Mouse (Mus musculus): ENCODE results near the gene Clstn3. TPM values are rescaled to one million over a fixed set of nuclear protein-coding genes. Genes with fewer than 3 reads are reported as not detected.
"Not testable (repeated sequence)": the region's sequence is repeated elsewhere in the genome, so short reads cannot be mapped to it uniquely, and the experiment has no call there.

Clstn3 gene
- polyA plus RNA-seq, 1 experiment from 2014 or later, result 6.4 TPM

DNA sequence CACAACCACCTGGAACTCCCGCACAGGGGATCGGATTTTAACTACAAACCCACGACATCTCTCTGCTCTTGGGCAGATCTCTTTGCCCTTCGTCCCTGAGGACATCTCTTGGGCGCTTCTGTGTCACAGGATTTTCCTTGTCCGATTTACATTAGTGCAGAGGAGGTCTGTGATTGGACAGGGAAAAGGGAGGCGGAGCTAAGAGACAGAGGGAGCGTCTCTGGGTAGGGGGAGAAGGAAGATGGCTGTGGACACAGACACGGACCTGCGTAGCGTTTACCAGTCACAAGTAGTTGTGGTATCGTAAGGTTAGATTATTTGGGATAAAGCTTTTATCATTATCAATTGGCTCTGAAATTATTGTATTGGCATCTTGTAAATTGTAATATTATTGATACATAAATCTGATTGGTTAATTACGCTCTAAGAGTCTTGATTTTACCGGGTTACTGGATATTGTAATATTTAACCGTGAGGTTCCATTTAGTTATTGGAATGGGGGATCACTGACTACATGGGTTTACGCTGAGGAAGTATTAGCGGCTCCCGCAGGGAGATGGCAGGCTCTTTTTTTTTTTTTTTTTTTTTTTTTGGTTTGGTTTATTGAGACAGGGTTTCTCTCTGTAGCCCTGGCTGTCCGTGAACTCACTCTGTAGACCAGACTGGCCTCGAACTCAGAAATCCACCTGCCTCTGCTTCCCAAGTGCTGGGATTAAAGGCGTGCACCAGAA is 21.0 kb upstream of the Clstn3 start:
- Histone ChIP-seq H3K4me3 (ENCODE audit: low read depth, low read length) (no peak overlapping the region), H3K4me2 (ENCODE audit: low read depth, low read length) (no peak overlapping the region), H3K36me3 (replicated peaks; ENCODE audit: control insufficient read depth, insufficient read depth, low read depth, low read length) (no peaks in the 10 kb centered on the region), H3K9me3 (replicated peaks; ENCODE audit: control insufficient read depth, low read length) (no peaks in the 10 kb centered on the region), H3K9ac (replicated peaks; ENCODE audit: low read length) (no peak overlapping the region), H3K4me1 (ENCODE audit: control insufficient read depth, insufficient read depth, low read length) (no peaks in the 10 kb centered on the region), H3K27ac (replicated peaks; ENCODE audit: low read depth, low read length) (no peak overlapping the region), H3K27me3 (ENCODE audit: control insufficient read depth, insufficient read depth, low read length) (no peaks in the 10 kb centered on the region)
- ATAC-seq (replicated peaks; ENCODE audit: insufficient number of reproducible peaks, low FRiP score, low TSS enrichment, low read depth) (0 out of 2 replicates have a peak, but pooled peaks have one; percentile 46), DNase-seq (ENCODE audit: low spot score) (peak; percentile 40)
- 31% methylated on average over 21 of the region's 21 CpGs for WGBS

DNA sequence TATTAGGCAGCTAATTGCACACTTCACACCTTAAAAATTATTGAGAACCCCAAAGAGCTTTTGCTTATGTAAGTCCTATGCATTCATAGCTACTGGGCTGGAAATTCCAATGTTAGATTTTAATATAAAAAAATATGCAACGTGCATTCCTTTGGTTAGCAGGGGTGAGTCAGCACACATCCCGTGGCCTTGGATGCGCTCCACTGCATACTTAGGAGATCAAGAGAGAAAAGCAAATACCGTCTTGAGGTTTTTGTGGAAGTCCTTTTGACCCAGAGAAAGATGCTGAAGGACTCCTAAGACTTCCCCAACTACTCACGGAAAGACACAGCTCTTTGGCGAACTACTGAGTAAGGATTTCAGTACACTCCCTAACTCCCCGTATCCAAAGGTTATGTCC is 20.3 kb upstream of the Clstn3 start:
- ATAC-seq (replicated peaks; ENCODE audit: insufficient number of reproducible peaks, low FRiP score, low TSS enrichment, low read depth), result no peak
- DNase-seq (ENCODE audit: low spot score), result no peak
- H3K27ac ChIP-seq (replicated peaks; ENCODE audit: low read depth, low read length), result no peak overlapping the region
- no peaks in the 10 kb centered on the region for H3K36me3 ChIP-seq (replicated peaks; ENCODE audit: control insufficient read depth, insufficient read depth, low read depth, low read length)
- no peaks in the 10 kb centered on the region for H3K9me3 ChIP-seq (replicated peaks; ENCODE audit: control insufficient read depth, low read length)
- H3K4me3 ChIP-seq (ENCODE audit: low read depth, low read length), result no peak overlapping the region
- no peak overlapping the region for H3K4me2 ChIP-seq (ENCODE audit: low read depth, low read length)
- no peak overlapping the region for H3K9ac ChIP-seq (replicated peaks; ENCODE audit: low read length)
- no peaks in the 10 kb centered on the region for H3K4me1 ChIP-seq (ENCODE audit: control insufficient read depth, insufficient read depth, low read length)
- H3K27me3 ChIP-seq (ENCODE audit: control insufficient read depth, insufficient read depth, low read length), result no peaks in the 10 kb centered on the region
- WGBS, result 87% methylated on average over 7 of the region's 7 CpGs

DNA sequence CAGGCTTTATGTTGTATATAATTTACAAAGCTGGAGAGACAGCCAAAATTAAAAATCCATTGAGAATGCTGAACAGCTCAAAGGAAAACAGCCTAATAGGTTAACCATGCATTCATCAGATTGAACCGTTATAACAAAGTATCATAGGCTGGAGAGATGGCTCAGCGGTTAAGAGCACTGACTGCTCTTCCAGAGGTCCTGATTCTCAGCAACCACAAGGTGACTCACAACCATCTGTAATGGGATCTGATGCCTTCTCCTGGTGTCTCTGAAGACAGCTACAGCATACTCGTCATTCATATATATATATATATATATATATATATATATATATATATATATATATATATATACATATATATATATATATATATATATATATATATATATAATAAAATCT is 19.2 kb upstream of the Clstn3 start:
- not testable (repeated sequence) for H3K4me3 ChIP-seq (ENCODE audit: low read depth, low read length); H3K4me1 ChIP-seq (ENCODE audit: control insufficient read depth, insufficient read depth, low read length); H3K27me3 ChIP-seq (ENCODE audit: control insufficient read depth, insufficient read depth, low read length); H3K36me3 ChIP-seq (replicated peaks; ENCODE audit: control insufficient read depth, insufficient read depth, low read depth, low read length); H3K9me3 ChIP-seq (replicated peaks; ENCODE audit: control insufficient read depth, low read length); H3K27ac ChIP-seq (replicated peaks; ENCODE audit: low read depth, low read length); DNase-seq (ENCODE audit: low spot score); ATAC-seq (replicated peaks; ENCODE audit: insufficient number of reproducible peaks, low FRiP score, low TSS enrichment, low read depth); H3K9ac ChIP-seq (replicated peaks; ENCODE audit: low read length); H3K4me2 ChIP-seq (ENCODE audit: low read depth, low read length)
- WGBS, result 86% methylated on average over 3 of the region's 3 CpGs

DNA sequence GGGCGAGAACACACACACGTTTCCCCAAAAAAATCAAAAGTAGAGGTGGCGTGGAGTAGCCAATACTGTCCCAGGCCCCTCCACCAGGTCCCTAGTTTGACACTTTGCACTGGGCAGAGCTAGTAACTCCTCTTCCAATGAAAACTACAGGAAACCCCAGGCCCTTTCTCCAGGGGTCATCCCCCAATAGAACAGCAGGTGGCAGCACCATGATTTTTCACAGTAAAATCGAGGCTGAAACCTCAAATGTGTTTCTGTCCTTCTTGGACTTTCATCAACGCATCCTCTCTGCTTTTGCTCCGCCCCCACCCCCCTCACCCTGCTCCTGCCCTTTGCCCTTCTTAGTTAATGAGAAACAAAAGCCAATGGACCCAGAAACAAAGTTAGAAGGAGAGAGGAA is 17.0 kb upstream of the Clstn3 start:
- Histone ChIP-seq H3K4me3 (ENCODE audit: low read depth, low read length) (no peak overlapping the region), H3K4me1 (ENCODE audit: control insufficient read depth, insufficient read depth, low read length) (no peaks in the 10 kb centered on the region), H3K27me3 (ENCODE audit: control insufficient read depth, insufficient read depth, low read length) (no peaks in the 10 kb centered on the region), H3K36me3 (replicated peaks; ENCODE audit: control insufficient read depth, insufficient read depth, low read depth, low read length) (no peaks in the 10 kb centered on the region), H3K9ac (replicated peaks; ENCODE audit: low read length) (no peak overlapping the region), H3K4me2 (ENCODE audit: low read depth, low read length) (no peak overlapping the region), H3K27ac (replicated peaks; ENCODE audit: low read depth, low read length) (no peak overlapping the region), H3K9me3 (replicated peaks; ENCODE audit: control insufficient read depth, low read length) (no peaks in the 10 kb centered on the region)
- DNase-seq (ENCODE audit: low spot score) (peak; percentile 71), ATAC-seq (replicated peaks; ENCODE audit: insufficient number of reproducible peaks, low FRiP score, low TSS enrichment, low read depth) (no peak)
- WGBS, result 14% methylated on average over 6 of the region's 6 CpGs

DNA sequence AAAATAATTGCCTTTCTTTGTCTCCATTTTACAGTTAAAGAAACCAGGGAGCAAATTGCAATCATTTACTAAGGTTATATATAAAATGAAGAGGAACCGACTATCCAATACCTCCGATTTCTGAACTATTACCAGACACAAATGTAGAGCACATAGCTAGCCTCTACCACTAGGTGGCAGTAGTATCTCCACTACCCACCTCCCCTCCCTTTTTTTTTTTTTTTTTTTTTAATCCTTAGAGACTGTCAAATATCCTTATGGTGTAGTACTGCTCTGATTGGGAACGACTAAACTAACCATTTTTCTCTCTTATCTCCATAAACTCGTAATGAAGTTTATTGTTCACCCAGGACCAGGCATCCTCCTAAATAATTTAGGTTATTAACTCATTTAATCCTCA is 15.7 kb upstream of the Clstn3 start:
- ATAC-seq (replicated peaks; ENCODE audit: insufficient number of reproducible peaks, low FRiP score, low TSS enrichment, low read depth) (no peak), DNase-seq (ENCODE audit: low spot score) (peak; percentile 71)
- Histone ChIP-seq H3K27me3 (ENCODE audit: control insufficient read depth, insufficient read depth, low read length) (no peaks in the 10 kb centered on the region), H3K27ac (replicated peaks; ENCODE audit: low read depth, low read length) (no peak overlapping the region), H3K4me2 (ENCODE audit: low read depth, low read length) (no peak overlapping the region), H3K9ac (replicated peaks; ENCODE audit: low read length) (no peak overlapping the region), H3K4me3 (ENCODE audit: low read depth, low read length) (no peak overlapping the region), H3K4me1 (ENCODE audit: control insufficient read depth, insufficient read depth, low read length) (no peaks in the 10 kb centered on the region), H3K9me3 (replicated peaks; ENCODE audit: control insufficient read depth, low read length) (no peaks in the 10 kb centered on the region), H3K36me3 (replicated peaks; ENCODE audit: control insufficient read depth, insufficient read depth, low read depth, low read length) (no peaks in the 10 kb centered on the region)
- WGBS, result 60% methylated on average over 4 of the region's 4 CpGs

DNA sequence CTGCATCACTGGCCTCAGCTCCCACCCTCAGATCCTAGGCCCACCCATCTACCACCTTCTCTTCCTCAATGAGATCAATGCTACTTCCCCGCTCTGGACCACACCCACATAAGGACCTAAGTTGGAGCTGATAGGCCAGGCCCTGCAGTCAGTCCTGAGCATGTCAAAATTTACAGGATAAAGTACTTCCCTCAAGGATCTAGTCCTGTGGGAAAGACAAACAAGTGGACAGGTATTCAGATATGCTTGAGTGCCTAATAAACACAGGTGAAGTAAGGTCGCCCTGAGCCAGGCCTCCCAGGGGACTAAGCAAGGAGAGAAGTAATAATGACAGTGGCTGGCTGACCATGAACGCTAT is 15.0 kb upstream of the Clstn3 start:
- Histone ChIP-seq H3K27ac (replicated peaks; ENCODE audit: low read depth, low read length) (no peak overlapping the region), H3K36me3 (replicated peaks; ENCODE audit: control insufficient read depth, insufficient read depth, low read depth, low read length) (no peaks in the 10 kb centered on the region), H3K9me3 (replicated peaks; ENCODE audit: control insufficient read depth, low read length) (no peaks in the 10 kb centered on the region), H3K4me2 (ENCODE audit: low read depth, low read length) (no peak overlapping the region), H3K4me1 (ENCODE audit: control insufficient read depth, insufficient read depth, low read length) (no peaks in the 10 kb centered on the region), H3K27me3 (ENCODE audit: control insufficient read depth, insufficient read depth, low read length) (no peaks in the 10 kb centered on the region), H3K4me3 (ENCODE audit: low read depth, low read length) (no peak overlapping the region), H3K9ac (replicated peaks; ENCODE audit: low read length) (no peak overlapping the region)
- no peak for ATAC-seq (replicated peaks; ENCODE audit: insufficient number of reproducible peaks, low FRiP score, low TSS enrichment, low read depth)
- DNase-seq (ENCODE audit: low spot score), result no peak
- WGBS, result 84% methylated on average over 3 of the region's 3 CpGs

DNA sequence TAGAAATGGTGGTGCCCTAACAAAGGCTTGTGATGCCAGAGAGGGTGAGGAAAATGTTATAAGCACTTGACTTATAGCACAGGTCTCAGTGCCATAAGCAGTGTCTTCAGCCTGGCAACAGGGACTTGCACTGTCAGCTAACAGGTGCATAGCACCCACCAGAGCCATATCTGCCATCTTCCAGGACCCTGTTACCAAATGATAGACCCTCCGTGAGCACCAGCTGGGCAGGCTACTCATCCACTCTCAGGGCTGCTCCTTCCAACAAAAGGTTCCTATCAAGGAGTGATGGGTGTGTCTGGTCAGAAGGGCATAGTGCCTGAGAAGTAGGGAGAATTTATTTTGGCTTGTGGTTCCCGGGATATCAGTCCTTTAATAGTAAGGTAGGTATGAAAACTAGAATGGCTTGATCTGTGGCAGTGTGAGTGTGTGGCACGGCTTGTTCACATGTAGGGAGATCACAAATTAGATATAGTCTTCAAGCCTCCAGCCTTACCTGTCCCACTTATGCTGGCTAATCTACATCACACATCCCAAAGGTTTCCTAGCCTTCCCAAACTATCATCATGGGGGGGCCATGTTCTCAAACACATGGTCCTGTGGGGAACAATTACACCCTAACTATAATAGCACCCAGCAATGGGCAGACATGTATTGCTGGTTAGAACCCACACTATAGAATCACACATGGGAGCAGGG is 14.4 kb upstream of the Clstn3 start:
- H3K4me1 ChIP-seq (ENCODE audit: control insufficient read depth, insufficient read depth, low read length), result no peaks in the 10 kb centered on the region
- H3K9me3 ChIP-seq (replicated peaks; ENCODE audit: control insufficient read depth, low read length), result no peaks in the 10 kb centered on the region
- no peaks in the 10 kb centered on the region for H3K36me3 ChIP-seq (replicated peaks; ENCODE audit: control insufficient read depth, insufficient read depth, low read depth, low read length)
- no peaks in the 10 kb centered on the region for H3K27me3 ChIP-seq (ENCODE audit: control insufficient read depth, insufficient read depth, low read length)
- no peak overlapping the region for H3K4me3 ChIP-seq (ENCODE audit: low read depth, low read length)
- WGBS, result 85% methylated on average over 3 of the region's 3 CpGs
- no peak overlapping the region for H3K27ac ChIP-seq (replicated peaks; ENCODE audit: low read depth, low read length)
- no peak overlapping the region for H3K4me2 ChIP-seq (ENCODE audit: low read depth, low read length)
- DNase-seq (ENCODE audit: low spot score) (no peak), ATAC-seq (replicated peaks; ENCODE audit: insufficient number of reproducible peaks, low FRiP score, low TSS enrichment, low read depth) (no peak)
- H3K9ac ChIP-seq (replicated peaks; ENCODE audit: low read length), result no peak overlapping the region

DNA sequence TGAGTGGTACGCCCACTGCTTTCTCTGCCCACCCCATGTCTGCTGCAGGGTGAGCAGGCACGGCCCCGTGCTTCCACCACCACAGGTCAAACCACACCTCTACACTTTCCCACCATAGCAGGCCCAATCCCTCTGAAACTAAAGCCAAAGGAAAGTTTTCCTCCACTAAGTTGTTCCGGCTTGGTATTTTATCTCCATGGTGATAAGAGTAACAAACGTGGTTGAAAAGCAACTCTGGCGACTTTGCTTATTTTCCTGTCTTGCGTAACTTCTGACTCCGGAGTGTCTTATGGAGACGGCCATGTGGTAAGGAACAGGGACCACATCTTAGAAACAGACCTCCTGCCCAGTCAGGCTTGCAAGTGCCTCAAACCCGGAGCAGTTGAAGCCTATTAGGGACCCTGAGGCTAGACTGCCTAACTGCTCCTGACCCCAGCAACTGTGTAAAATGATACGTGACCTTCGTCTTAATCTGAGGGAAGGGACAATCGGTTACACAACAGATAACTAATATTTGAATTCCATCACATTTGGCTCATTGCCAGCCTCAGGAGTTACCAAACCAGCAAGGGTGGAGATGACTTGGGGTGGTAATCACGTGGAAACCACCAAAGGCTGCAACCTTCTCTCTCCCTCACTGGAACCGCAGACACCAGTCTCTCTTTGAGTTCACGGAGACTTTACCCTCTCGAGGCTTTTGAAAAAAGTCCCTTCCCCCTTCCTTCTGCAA is 13.5 kb upstream of the Clstn3 start:
- Histone ChIP-seq H3K9ac (replicated peaks; ENCODE audit: low read length) (no peak overlapping the region), H3K36me3 (replicated peaks; ENCODE audit: control insufficient read depth, insufficient read depth, low read depth, low read length) (no peaks in the 10 kb centered on the region), H3K27me3 (ENCODE audit: control insufficient read depth, insufficient read depth, low read length) (no peaks in the 10 kb centered on the region), H3K27ac (replicated peaks; ENCODE audit: low read depth, low read length) (no peak overlapping the region), H3K9me3 (replicated peaks; ENCODE audit: control insufficient read depth, low read length) (no peaks in the 10 kb centered on the region), H3K4me3 (ENCODE audit: low read depth, low read length) (no peak overlapping the region), H3K4me2 (ENCODE audit: low read depth, low read length) (no peak overlapping the region), H3K4me1 (ENCODE audit: control insufficient read depth, insufficient read depth, low read length) (no peaks in the 10 kb centered on the region)
- 65% methylated on average over 17 of the region's 17 CpGs for WGBS
- ATAC-seq (replicated peaks; ENCODE audit: insufficient number of reproducible peaks, low FRiP score, low TSS enrichment, low read depth), result no peak
- no peak for DNase-seq (ENCODE audit: low spot score)

Measured in embryonic facial prominence, embryonic 11.5 days (tissue).